Mouse (Mus musculus) embryonic facial prominence, embryonic 10.5 days (tissue): ENCODE data around the gene Gm49339. TPM values are rescaled to one million over a fixed set of nuclear protein-coding genes. Genes with fewer than 3 reads are reported as not detected.
"Not testable (repeated sequence)": the region's sequence is repeated elsewhere in the genome, so short reads cannot be mapped to it uniquely, and the experiment has no call there.

Experiments used
- DNase-seq: peaks from one replicate; pipeline ENCODE4 v3.0.0-alpha.2; 2017; ENCODE audit warnings: low spot score
- H3K27ac ChIP-seq: fragments of 300-500 bp; sonication (generic); replicated peaks from 2 replicates; pipeline ENCODE4 v1.5.1; 2016; ENCODE audit warnings: mild to moderate bottlenecking
- H3K27me3 ChIP-seq: fragments of 300-500 bp; sonication (generic); replicated peaks from 2 replicates; pipeline ENCODE4 v1.6.1; 2016; ENCODE audit warnings: low read depth, mild to moderate bottlenecking; ENCODE audit not compliant: poor library complexity, severe bottlenecking
- H3K36me3 ChIP-seq: fragments of 300-500 bp; sonication (generic); replicated peaks from 2 replicates; pipeline ENCODE4 v1.6.1; 2016; ENCODE audit warnings: mild to moderate bottlenecking, moderate library complexity
- H3K4me1 ChIP-seq: fragments of 300-500 bp; sonication (generic); 2 replicates; pipeline ENCODE4 v1.6.1; 2016
- H3K4me3 ChIP-seq: fragments of 300-500 bp; sonication (generic); 2 replicates; pipeline ENCODE4 v1.5.1; 2016; ENCODE audit warnings: mild to moderate bottlenecking, moderate library complexity
- H3K9me3 ChIP-seq: fragments of 300-500 bp; sonication (generic); 2 replicates; pipeline ENCODE4 v1.6.1; 2016; ENCODE audit warnings: mild to moderate bottlenecking
- WGBS: fragments of 180-500 bp; shearing (Covaris S2); methylation state at CpG from one replicate; pipeline ENCODE4 v1.1.7; 2016; 5-methylcytosine and 5-hydroxymethylcytosine counted together
- polyA plus RNA-seq: library from polyadenylated mRNA; unstranded; fragments of >200 nt; fragmentation: Nextera tagmentation; extraction: Ambion mirVana; gene quantifications from 2 replicates; pipeline ENCODE4 v1.2.1, GENCODE M21; 2016

Gene Gm49339
- polyA plus RNA-seq = not detected in 2 replicates

DNA sequence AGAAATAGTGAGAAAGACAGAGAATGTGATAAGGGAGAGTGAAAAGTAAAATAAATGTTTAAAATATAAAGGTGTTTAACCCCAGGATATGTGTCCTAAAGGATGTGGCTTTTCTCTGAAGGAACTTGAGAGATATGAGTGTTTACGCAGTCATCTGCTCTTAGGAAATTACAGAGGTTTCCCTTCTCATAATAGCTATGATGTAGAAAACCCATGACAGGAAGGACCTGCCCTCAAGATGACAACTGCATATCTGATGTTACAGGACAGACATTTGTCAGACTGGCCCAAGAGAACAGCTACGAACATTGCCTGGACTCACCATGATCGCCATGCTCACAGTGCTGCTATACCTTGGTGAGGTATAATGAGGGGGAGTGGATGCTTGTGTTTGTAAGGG, at the start of gene Gm49339, which contains the start of gene Lilr4b:
TSS of gene Gm49339 (plus strand) at position 216 of the 400 bp plus-strand sequence.
TSS of gene Lilr4b (plus strand) at position 236 of the 400 bp plus-strand sequence.
- not testable (repeated sequence) for DNase-seq

DNA sequence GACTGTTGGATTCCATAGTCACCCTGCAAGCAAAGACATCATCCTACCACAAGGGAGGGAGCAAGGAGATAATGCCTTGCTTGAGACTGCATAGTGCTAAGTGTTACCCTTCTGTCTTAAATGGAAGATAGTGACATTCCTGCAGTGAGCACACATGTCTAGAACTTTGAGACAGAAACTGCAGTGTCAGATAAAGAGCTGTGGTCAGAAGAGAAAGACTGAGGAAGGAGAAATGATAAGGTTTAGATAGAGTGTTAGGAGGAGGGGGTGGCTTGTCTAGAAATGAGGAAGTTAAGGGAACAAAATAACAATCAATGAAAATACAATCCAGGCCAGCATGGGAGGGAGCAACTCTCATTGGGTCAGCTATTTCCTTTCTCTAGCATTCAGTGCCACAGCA, 47.5 kb upstream of the Gm49339 start:
- H3K4me1 ChIP-seq = no peaks in the 10 kb centered on the region
- H3K9me3 ChIP-seq = no peaks in the 10 kb centered on the region
- no peak for DNase-seq
- no peak overlapping the region for H3K4me3 ChIP-seq
- H3K36me3 ChIP-seq = no peaks in the 10 kb centered on the region
- no peak overlapping the region for H3K27ac ChIP-seq
- H3K27me3 ChIP-seq = no peaks in the 10 kb centered on the region

More for the DNA sequence above, at the start of gene Gm49339, which contains the start of gene Lilr4b:
- not testable (repeated sequence) for H3K9me3 ChIP-seq, H3K27ac ChIP-seq, H3K4me3 ChIP-seq, H3K36me3 ChIP-seq, H3K4me1 ChIP-seq, H3K27me3 ChIP-seq
- WGBS = 91% methylated on average over 1 of the region's 3 CpGs

DNA sequence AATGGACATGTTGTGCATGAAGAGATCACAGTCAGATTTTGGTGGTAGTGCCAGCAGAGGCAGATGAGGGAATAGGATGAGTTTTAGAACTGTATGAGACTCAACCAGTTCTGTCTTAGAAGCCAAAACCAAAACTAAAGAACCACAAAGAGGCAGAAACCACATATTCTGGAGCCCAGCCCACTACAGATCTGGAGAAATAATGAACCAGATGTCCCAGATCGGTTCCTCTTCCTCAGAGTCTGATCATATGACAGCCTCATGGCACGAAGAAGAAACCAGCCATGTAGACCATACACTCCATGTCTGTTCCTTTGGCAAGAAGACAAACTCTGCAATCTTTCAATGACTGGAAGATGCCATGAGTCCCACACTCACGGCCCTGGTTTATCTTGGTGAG, 44.7 kb upstream of the Gm49339 start:
- Histone ChIP-seq H3K4me1 (no peaks in the 10 kb centered on the region), H3K9me3 (no peaks in the 10 kb centered on the region), H3K4me3 (no peak overlapping the region), H3K27me3 (no peaks in the 10 kb centered on the region), H3K36me3 (no peaks in the 10 kb centered on the region), H3K27ac (no peak overlapping the region)
- 86% methylated on average over 3 of the region's 3 CpGs for WGBS
- no peak for DNase-seq

DNA sequence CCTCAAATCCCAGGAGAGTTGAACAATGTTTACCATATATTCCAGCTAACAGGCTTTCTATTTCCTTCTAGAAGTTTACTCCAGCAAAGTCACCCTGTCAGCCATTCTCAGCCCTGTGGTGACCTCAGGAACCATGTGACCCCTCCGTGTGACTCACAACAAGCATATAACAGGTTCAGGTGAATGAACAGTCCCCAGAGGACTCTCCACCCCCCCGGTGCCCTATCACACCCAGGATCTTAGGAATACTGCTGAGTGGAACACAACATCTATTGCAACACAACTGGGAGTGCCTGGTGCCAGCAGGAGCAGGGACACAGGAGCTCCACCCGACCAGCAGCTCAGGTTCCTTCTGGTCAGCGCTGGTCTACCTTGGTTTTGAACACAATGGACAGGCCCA, 28.8 kb upstream of the Gm49339 start:
- Histone ChIP-seq H3K27ac (no peak overlapping the region), H3K4me1 (no peaks in the 10 kb centered on the region), H3K9me3 (no peaks in the 10 kb centered on the region), H3K36me3 (no peaks in the 10 kb centered on the region), H3K27me3 (no peaks in the 10 kb centered on the region), H3K4me3 (no peak overlapping the region)
- WGBS = 76% methylated on average over 4 of the region's 4 CpGs
- DNase-seq = no peak

DNA sequence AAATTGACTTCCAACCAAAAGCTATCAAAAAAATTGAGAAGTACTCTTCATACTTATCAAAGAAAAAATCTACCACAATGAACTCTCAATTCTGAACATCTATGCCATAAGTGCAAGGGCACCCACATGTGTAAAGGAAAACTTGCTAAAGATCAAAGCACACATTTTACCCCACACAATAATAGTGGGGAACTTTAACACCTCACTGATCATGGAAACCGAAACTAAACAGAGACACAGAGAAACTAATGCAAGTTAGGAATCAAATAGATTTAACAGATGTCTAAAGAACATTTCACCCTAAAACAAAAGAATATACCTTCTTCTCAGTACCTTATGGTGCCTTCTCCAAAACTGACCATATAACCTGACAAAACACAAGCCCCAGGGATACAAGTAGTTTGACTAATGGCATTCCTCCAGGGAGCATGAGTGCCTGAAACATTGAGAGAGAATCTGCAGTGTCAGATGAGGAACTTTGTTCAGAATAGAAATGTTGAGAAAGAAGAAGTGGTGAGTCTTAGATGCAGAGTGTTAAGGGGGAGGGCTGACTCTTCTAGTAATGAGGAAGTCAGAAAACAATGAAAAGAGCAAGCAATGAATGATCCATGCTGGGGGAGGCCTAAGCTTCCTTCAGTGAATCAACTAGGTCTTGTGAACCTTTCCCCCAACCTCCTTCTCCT, 26.7 kb upstream of the Gm49339 start:
- DNase-seq = no peak
- H3K36me3 ChIP-seq = no peaks in the 10 kb centered on the region
- no peaks in the 10 kb centered on the region for H3K9me3 ChIP-seq
- no peaks in the 10 kb centered on the region for H3K27me3 ChIP-seq
- H3K4me3 ChIP-seq = no peak overlapping the region
- WGBS = 87% methylated on average over 1 of the region's 1 CpGs
- H3K27ac ChIP-seq = no peak overlapping the region
- H3K4me1 ChIP-seq = no peaks in the 10 kb centered on the region

DNA sequence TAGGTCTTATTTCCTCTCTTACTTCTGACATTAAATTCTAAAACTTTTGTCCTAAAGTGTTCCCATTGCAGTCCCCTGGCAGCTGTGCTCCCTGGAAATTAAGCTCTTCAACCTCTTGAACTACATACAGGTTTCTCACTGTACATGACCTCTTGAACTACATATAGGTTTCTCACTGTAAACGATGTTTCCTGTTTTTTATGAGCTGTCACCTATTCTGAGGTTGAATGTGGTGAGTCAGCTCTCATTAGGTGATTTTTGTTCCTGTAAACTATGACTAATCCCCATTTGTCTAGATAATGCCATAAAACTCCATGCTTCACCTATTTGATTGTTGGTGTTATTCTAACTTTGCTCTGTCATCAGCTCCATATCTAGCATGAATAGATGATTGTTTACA, 26.0 kb upstream of the Gm49339 start:
- Histone ChIP-seq H3K9me3 (no peaks in the 10 kb centered on the region), H3K27me3 (no peaks in the 10 kb centered on the region), H3K36me3 (no peaks in the 10 kb centered on the region), H3K4me3 (no peak overlapping the region), H3K27ac (no peak overlapping the region), H3K4me1 (no peaks in the 10 kb centered on the region)
- no peak for DNase-seq
- WGBS = 83% methylated on average over 1 of the region's 1 CpGs

DNA sequence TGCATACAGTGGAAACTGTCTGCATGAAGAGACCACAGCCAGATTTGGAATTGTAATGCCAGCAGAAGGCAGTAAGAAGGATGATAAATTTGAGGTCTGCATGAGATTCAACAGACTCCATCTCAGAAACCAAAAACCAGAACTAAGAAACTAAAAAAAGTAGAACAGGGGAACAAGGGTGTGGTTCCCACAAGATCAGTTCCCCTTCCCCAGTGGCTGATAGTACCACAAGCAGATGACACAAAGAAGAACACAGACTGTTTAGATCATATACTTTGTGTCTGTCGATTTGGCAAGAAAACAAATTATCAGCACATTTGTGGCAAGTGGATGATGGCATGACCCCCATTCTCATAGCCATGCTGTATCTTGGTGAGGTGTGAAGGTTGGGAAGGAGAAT, 24.6 kb upstream of the Gm49339 start:
- 85% methylated on average over 1 of the region's 1 CpGs for WGBS

DNA sequence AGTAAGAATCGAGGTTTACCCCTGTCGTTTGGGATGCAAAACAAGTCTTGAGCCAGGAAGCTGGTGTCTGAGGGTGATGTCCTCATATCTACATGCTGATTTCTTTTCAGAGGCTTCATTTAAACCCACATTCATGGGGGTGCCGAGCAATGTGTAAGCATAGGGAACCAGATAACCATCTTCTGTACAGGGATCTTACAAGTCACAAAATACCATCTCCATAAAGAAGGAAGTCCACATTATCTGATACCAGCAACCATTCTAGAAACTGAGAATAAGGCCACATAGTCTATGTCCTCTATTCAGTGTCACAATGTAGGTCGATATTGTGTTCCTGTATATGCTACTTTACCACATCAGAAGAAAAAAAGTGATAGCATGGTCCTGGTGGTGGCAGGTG, 24.0 kb upstream of the Gm49339 start:
- Histone ChIP-seq H3K4me1 (no peaks in the 10 kb centered on the region), H3K36me3 (no peaks in the 10 kb centered on the region), H3K4me3 (no peak overlapping the region), H3K27ac (no peak overlapping the region), H3K27me3 (no peaks in the 10 kb centered on the region), H3K9me3 (no peaks in the 10 kb centered on the region)
- WGBS = 83% methylated on average over 4 of the region's 4 CpGs
- DNase-seq = no peak

More for the DNA sequence above, 24.6 kb upstream of the Gm49339 start:
- Histone ChIP-seq H3K4me1 (no peaks in the 10 kb centered on the region), H3K9me3 (no peaks in the 10 kb centered on the region), H3K27me3 (no peaks in the 10 kb centered on the region), H3K4me3 (no peak overlapping the region), H3K36me3 (no peaks in the 10 kb centered on the region), H3K27ac (no peak overlapping the region)
- DNase-seq = no peak

DNA sequence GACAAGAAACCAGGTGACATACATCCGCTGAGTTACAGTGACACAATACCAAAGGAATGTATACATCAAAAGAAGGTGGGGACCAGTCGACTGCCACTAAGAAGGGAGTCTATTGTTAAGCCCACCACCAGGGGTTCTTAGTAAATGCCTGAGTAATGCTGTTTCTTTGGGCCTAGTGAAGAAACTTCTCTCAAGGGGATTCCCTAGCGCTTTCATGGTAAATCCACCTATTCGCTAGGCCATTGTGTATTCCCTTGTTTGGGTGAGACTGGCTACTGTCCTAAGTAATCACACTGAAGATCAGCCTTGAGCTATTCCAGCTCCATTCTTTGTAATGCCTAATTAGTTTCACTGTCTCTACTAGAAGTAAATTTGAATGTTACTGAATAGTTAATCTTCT, 16.6 kb upstream of the Gm49339 start:
- not testable (repeated sequence) for H3K4me3 ChIP-seq, H3K9me3 ChIP-seq, H3K36me3 ChIP-seq, DNase-seq, H3K27me3 ChIP-seq, H3K27ac ChIP-seq, H3K4me1 ChIP-seq
- 32% methylated on average over 4 of the region's 4 CpGs for WGBS

DNA sequence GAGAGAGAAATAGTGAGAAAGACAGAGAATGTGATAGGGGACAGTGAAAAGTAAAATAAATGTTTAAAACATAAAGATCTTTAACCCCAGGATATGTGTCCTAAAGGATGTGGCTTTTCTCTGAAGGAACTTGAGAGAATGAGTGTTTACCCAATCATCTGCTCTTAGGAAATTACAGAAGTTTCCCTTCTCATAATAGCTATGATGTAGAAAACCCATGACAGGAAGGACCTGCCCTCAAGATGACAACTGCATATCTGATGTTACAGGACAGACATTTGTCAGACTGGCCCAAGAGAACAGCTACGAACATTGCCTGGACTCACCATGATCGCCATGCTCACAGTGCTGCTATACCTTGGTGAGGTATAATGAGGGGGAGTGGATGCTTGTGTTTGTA, 10.3 kb downstream of the Gm49339 start, which contains the start of gene Lilrb4a:
TSS of gene Lilrb4a (plus strand) at position 266 of the 400 bp plus-strand sequence.
- DNase-seq, H3K9me3 ChIP-seq, H3K27me3 ChIP-seq, H3K36me3 ChIP-seq, H3K4me1 ChIP-seq, H3K27ac ChIP-seq, H3K4me3 ChIP-seq: not testable (repeated sequence)
- WGBS = no CpG with 5 or more reads among the region's 2 CpGs

DNA sequence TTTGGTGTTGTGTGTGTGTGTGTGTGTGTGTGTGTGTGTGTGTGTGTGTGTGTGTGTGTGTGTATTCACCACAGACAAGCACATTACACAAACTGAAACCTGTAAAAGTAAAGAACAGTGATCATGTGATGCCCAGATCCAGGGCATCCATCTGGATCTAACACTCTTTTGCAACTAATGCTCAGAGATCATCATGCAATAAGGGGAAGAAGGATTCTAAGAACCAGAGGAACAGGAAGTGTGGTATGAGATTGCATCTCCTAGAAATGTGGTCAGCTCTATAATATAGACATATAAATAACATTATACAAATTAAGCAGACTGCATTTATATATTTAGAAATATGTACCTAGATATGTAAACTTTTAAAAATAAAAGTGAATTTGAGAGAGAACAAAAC, 39.6 kb downstream of the Gm49339 start:
- no peaks in the 10 kb centered on the region for H3K36me3 ChIP-seq
- H3K27me3 ChIP-seq = no peaks in the 10 kb centered on the region
- no peak for DNase-seq
- no peaks in the 10 kb centered on the region for H3K4me1 ChIP-seq
- H3K27ac ChIP-seq = no peak overlapping the region
- no peaks in the 10 kb centered on the region for H3K9me3 ChIP-seq
- H3K4me3 ChIP-seq = no peak overlapping the region

DNA sequence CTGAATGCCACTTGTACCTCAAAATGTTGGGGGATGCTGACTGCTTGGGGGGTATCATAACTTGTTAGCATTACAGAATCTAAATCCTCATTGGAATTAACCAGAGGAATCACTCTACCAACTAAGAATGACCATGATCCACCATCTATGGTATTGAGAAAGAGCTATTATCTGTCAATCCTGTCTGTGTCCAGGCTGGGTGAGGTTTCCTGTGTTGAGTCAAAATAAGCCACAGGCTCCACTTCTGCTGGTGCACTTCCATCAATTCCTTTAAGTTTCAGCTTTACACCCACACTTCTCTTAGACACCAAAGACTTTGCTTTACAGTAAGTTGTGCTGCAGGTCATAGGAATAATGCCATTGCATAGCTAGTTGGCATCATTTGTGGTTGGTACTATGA, 41.0 kb downstream of the Gm49339 start:
- no peak for DNase-seq
- Histone ChIP-seq H3K4me1 (no peaks in the 10 kb centered on the region), H3K27me3 (no peaks in the 10 kb centered on the region), H3K9me3 (no peaks in the 10 kb centered on the region), H3K27ac (no peak overlapping the region), H3K4me3 (no peak overlapping the region), H3K36me3 (no peaks in the 10 kb centered on the region)

DNA sequence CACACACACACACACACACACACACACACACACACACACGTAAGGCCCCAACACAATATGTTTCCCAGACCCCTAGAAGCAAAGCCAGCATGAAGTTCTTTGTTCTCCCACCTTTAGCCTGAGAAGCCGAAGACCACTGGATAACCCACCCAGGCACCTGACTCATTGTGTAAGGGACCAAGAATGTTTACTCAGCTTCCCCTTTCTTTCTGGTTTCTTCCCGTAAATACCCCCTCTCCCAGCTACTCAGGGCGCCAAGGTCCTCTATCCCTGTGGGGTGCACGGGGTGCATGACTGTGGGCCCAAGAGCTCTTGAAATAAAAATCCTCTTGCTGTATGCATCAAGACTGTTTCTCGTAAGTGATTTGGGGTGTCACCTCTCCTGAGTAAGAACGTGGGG, 45.7 kb downstream of the Gm49339 start:
- H3K9me3 ChIP-seq = no peaks in the 10 kb centered on the region
- no peak overlapping the region for H3K4me3 ChIP-seq
- H3K27ac ChIP-seq = no peak overlapping the region
- DNase-seq = no peak
- no peaks in the 10 kb centered on the region for H3K27me3 ChIP-seq
- no peaks in the 10 kb centered on the region for H3K4me1 ChIP-seq
- no peaks in the 10 kb centered on the region for H3K36me3 ChIP-seq
- 75% methylated on average over 7 of the region's 7 CpGs for WGBS
